ENCODE assay signal across 32 mouse cellular contexts in the genomic region with DNA sequence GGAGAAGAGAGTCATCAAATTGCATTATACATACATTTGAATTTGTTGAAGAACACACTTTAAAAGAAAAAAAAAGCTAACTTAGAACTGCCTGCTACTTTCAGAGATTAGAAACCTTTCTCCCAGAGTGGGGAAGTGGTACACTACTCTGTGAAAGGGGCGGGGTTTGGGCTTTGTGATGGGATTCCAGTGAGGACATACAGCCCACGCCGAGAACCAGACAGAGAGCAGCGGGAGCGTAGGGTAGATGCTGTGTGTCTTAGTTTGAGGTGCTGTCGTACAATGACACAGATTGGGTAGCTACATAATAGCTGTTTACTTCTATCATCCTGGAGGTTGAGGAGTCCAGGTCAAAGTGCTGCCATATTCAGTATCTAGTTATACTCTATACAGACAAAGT.
"Had no signal": no experiment of that assay in that cellular context is flagged by ENCODE, and none has a peak within 500 bp of the region (broad histone marks: within the 10 kb centered on the region; RNA-seq: fewer than 3 reads in every experiment).

No protein-coding gene starts in this region.

- H3K27me3 ChIP-seq: limb, embryonic 12.5 days; limb, embryonic 13.5 days; limb, embryonic 15.5 days; liver, embryonic 12.5 days; liver, embryonic 13.5 days; liver, embryonic 15.5 days; lung, embryonic 15.5 days; midbrain, embryonic 12.5 days; midbrain, embryonic 13.5 days; midbrain, embryonic 15.5 days; neural tube, embryonic 12.5 days had no signal

- H3K36me3 ChIP-seq: limb, embryonic 10.5 days; limb, embryonic 12.5 days; limb, embryonic 13.5 days; limb, embryonic 15.5 days; liver, embryonic 12.5 days; liver, embryonic 13.5 days; liver, embryonic 15.5 days; lung, embryonic 15.5 days; midbrain, embryonic 10.5 days; midbrain, embryonic 12.5 days; midbrain, embryonic 13.5 days; midbrain, embryonic 15.5 days; neural tube, embryonic 12.5 days had no signal

- H3K4me2 ChIP-seq: limb, embryonic 12.5 days; limb, embryonic 13.5 days; limb, embryonic 15.5 days; liver, embryonic 11.5 days; liver, embryonic 12.5 days; liver, embryonic 13.5 days; liver, embryonic 15.5 days; lung, embryonic 14.5 days; lung, embryonic 15.5 days; midbrain, embryonic 12.5 days; midbrain, embryonic 13.5 days; midbrain, embryonic 15.5 days; neural tube, embryonic 12.5 days had no signal

- DNase-seq: left cerebral cortex, postnatal 4 days; liver; liver, embryonic 13.5 days; liver, postnatal 0 days; lung, adult 18-20 months; lung, adult 2 months; lung, embryonic 14.5 days; lung, postnatal 10 days; lung, postnatal 14 days; lung, postnatal 36 days; lung, postnatal 4 days; midbrain, embryonic 14.5 days had no signal

- H3K4me1 ChIP-seq: limb, embryonic 10.5 days; limb, embryonic 12.5 days; liver, embryonic 12.5 days; liver, embryonic 13.5 days; liver, embryonic 15.5 days; lung, embryonic 15.5 days; midbrain, embryonic 12.5 days; midbrain, embryonic 13.5 days; midbrain, embryonic 15.5 days; neural tube, embryonic 12.5 days had no signal

- H3K9me3 ChIP-seq: limb, embryonic 10.5 days; limb, embryonic 12.5 days; limb, embryonic 13.5 days; limb, embryonic 15.5 days; liver, embryonic 12.5 days; liver, embryonic 13.5 days; liver, embryonic 15.5 days; lung, embryonic 15.5 days; midbrain, embryonic 10.5 days; midbrain, embryonic 12.5 days; midbrain, embryonic 13.5 days; midbrain, embryonic 15.5 days; neural tube, embryonic 12.5 days had no signal

- H3K9ac ChIP-seq: limb, embryonic 12.5 days; limb, embryonic 13.5 days; limb, embryonic 15.5 days; liver, embryonic 12.5 days; liver, embryonic 13.5 days; liver, embryonic 14.5 days; liver, embryonic 15.5 days; liver, postnatal 0 days; lung, embryonic 14.5 days; lung, embryonic 15.5 days; midbrain, embryonic 12.5 days; midbrain, embryonic 13.5 days; midbrain, embryonic 15.5 days; neural tube, embryonic 12.5 days had no signal

- H3K27ac ChIP-seq: left cerebral cortex, adult 2 months; limb, embryonic 10.5 days; limb, embryonic 12.5 days; limb, embryonic 13.5 days; limb, embryonic 15.5 days; liver, embryonic 12.5 days; liver, embryonic 13.5 days; liver, embryonic 14.5 days; liver, embryonic 15.5 days; lung, embryonic 15.5 days; macrophage; midbrain, embryonic 10.5 days; midbrain, embryonic 12.5 days; midbrain, embryonic 13.5 days; midbrain, embryonic 15.5 days; neural tube, embryonic 12.5 days had no signal

- H3K4me3 ChIP-seq: left cerebral cortex, adult 2 months; limb, embryonic 10.5 days; limb, embryonic 12.5 days; limb, embryonic 13.5 days; limb, embryonic 15.5 days; liver, embryonic 12.5 days; liver, embryonic 13.5 days; liver, embryonic 15.5 days; lung, embryonic 15.5 days; megakaryocyte, embryonic 14.5 days; midbrain, embryonic 10.5 days; midbrain, embryonic 12.5 days; midbrain, embryonic 13.5 days; midbrain, embryonic 15.5 days; myocyte; neural tube, embryonic 12.5 days had no signal

- ATAC-seq: liver, embryonic 12.5 days; liver, postnatal 0 days; lung, postnatal 0 days; midbrain, embryonic 13.5 days; midbrain, embryonic 15.5 days; midbrain, embryonic 16.5 days had no signal
